Mouse (Mus musculus) ES-E14 (cell line): ENCODE data around the gene 1700029P11Rik. TPM values are rescaled to one million over a fixed set of nuclear protein-coding genes. Genes with fewer than 3 reads are reported as not detected.

ENCODE experiments used
- DNase-seq: peaks from one replicate; pipeline ENCODE4 v3.0.0-alpha.2; 2013; ENCODE audit warnings: low read depth, low spot score
- H3K27ac ChIP-seq: 2 replicates; pipeline ENCODE4 v1.5.1; 2012; ENCODE audit warnings: low read depth, mild to moderate bottlenecking, low read length, moderate library complexity, mixed read lengths; ENCODE audit not compliant: poor library complexity, insufficient read depth, severe bottlenecking
- H3K36me3 ChIP-seq: 2 replicates; pipeline ENCODE4 v1.6.1; 2012; ENCODE audit warnings: mild to moderate bottlenecking, low read length, moderate library complexity, mixed read lengths; ENCODE audit not compliant: control insufficient read depth, poor library complexity, insufficient read depth, severe bottlenecking
- H3K4me1 ChIP-seq, 2 experiments: fragments of 150-350 bp in 1 of 2; sonication (generic) in 1 of 2; 2 replicates each; pipeline ENCODE4 v1.6.1; 2012; ENCODE audit warnings: low read length in 2 of 2, mild to moderate bottlenecking in 1 of 2, mixed read lengths in 1 of 2; ENCODE audit not compliant: control insufficient read depth in 2 of 2, insufficient read depth in 2 of 2, poor library complexity in 1 of 2
- H3K4me3 ChIP-seq, 2 experiments: fragments of 150-350 bp in 1 of 2; sonication (generic) in 1 of 2; 2 replicates each; pipeline ENCODE4 v1.5.1; 2012; ENCODE audit warnings: low read length in 2 of 2, low read depth in 1 of 2, mild to moderate bottlenecking in 1 of 2, mixed read lengths in 1 of 2; ENCODE audit not compliant: insufficient read depth in 1 of 2, poor library complexity in 1 of 2, severe bottlenecking in 1 of 2
- H3K9ac ChIP-seq: 2 replicates; pipeline ENCODE4 v1.6.1; 2012; ENCODE audit warnings: low read depth, mild to moderate bottlenecking, low read length, mixed read lengths; ENCODE audit not compliant: poor library complexity, insufficient read depth, severe bottlenecking
- H3K9me3 ChIP-seq: fragments of 150-350 bp; sonication (generic); 2 replicates; pipeline ENCODE4 v1.6.1; 2012; ENCODE audit warnings: low read depth, mild to moderate bottlenecking, low read length; ENCODE audit not compliant: control insufficient read depth, insufficient read depth
- CHD2 ChIP-seq: IDR thresholded peaks from 2 replicates; pipeline ENCODE4 v1.6.1; 2014; ENCODE audit warnings: mild to moderate bottlenecking, low read depth, low read length, inconsistent platforms
- HCFC1 ChIP-seq: IDR thresholded peaks from 2 replicates; pipeline ENCODE4 v1.6.1; 2012; ENCODE audit warnings: low read length, inconsistent platforms, borderline replicate concordance; ENCODE audit not compliant: insufficient read depth
- MAFK ChIP-seq: IDR thresholded peaks from 2 replicates; pipeline ENCODE4 v1.6.1; 2014; ENCODE audit warnings: mild to moderate bottlenecking, low read depth, low read length, inconsistent platforms; ENCODE audit not compliant: insufficient read depth
- ZC3H11A ChIP-seq: IDR thresholded peaks from 2 replicates; pipeline ENCODE4 v1.6.1; 2012; ENCODE audit warnings: low read depth, mild to moderate bottlenecking, inconsistent platforms, low read length, borderline replicate concordance
- ZNF384 ChIP-seq: IDR thresholded peaks from 2 replicates; pipeline ENCODE4 v1.6.1; 2012; ENCODE audit warnings: low read depth, low read length, inconsistent platforms
- in situ Hi-C, 2 experiments: fragments of 600-800 bp; cut with MboI; formaldehyde crosslinking; loops; one replicate each; pipeline ENCODE4 v1.15.1; 2025; ENCODE audit warnings: low sequenced_read_pairs in 2 of 2, inconsistent platforms in 1 of 2; ENCODE audit not compliant: unreplicated experiment in 2 of 2
- total RNA-seq: library from RNA; depleted of rRNA; stranded (reverse); fragments of 300-350 nt; gene quantifications from 2 replicates; pipeline ENCODE4 v1.2.3, GENCODE M21; 2012; rRNA removed

1700029P11Rik gene
- 29.9 and 41.1 TPM in 2 replicates for total RNA-seq

DNA sequence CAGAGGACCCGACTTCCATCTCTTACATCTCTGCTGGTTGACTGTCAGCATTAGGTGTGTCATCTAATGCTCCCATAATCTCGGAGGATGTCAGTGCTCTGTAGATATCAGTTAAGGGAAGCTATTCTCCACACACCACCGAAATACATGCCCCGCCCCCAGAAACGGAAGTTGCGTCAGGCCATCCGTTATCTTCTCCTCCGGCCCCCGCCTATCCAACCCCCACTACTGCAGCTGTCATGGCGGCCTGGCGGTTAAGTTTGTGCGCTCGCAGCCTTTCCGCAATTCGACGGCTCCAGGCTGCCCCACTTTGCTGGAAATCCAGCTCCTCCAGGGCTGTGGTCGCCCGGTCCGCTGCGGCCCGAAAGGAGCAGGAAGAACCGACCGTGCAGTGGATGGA, at the start of gene 1700029P11Rik:
Gene 1700029P11Rik, plus strand, starts transcription at position 220 of the 400 bp plus-strand sequence.
- Histone ChIP-seq H3K4me1 (no peaks in the 10 kb centered on the region), H3K27ac (peak within 1 kb of the TSS; percentile 57; the same call in 1 of the 2 replicates), H3K9me3 (peaks cover 3% of the 10 kb centered on the region; the same call in 1 of the 2 replicates), H3K9ac (peak within 1 kb of the TSS; percentile 76), H3K36me3 (no peaks in the 10 kb centered on the region), H3K4me3 (peak within 1 kb of the TSS; percentile 57 to 58)
- in situ Hi-C loops: no loop called here
- no peak for TF ChIP-seq MAFK
- no peak for TF ChIP-seq ZC3H11A
- TF ChIP-seq ZNF384: no peak
- no peak for TF ChIP-seq CHD2
- TF ChIP-seq HCFC1: no peak
- no peak for DNase-seq

GRCm38 (mm10) chr15:81932951-81933470, 47.3 kb upstream of the 1700029P11Rik start:
- DNase-seq: no peak
- no peaks in the 10 kb centered on the region for H3K36me3 ChIP-seq
- in situ Hi-C loops: no loop called here
- H3K4me3 ChIP-seq: no peak overlapping the region
- no peak overlapping the region for H3K27ac ChIP-seq
- TF ChIP-seq CHD2 (no peak), HCFC1 (no peak), ZC3H11A (no peak), MAFK (no peak), ZNF384 (no peak)
- peaks cover 0 to 3% of the 10 kb centered on the region in 2 experiments; a peak in 1 of 4 replicates for H3K4me1 ChIP-seq
- no peaks in the 10 kb centered on the region for H3K9me3 ChIP-seq
- H3K9ac ChIP-seq: no peak overlapping the region

DNA sequence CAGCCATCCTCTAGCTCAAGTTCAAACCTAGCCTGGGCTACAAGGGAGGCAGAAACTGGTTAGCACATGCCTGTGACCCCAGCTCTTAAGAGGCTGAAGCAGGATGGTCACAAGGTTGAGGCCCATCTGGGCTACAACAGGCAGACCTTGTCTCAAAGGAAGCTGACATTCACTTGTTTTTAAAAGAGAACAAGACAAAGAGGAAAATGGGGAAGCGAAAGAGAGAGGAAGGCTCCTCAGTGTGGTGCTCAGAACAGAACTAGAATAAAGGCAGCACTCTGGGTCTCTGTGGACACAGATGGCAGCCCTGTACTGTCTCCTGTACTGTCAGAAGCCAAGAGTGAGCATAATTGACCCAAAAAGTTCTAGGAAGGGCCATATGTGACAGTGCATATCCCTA, 46.4 kb upstream of the 1700029P11Rik start:
- in situ Hi-C loops: no loop called here
- DNase-seq: no peak
- Histone ChIP-seq H3K4me3 (no peak overlapping the region), H3K36me3 (no peaks in the 10 kb centered on the region), H3K4me1 (peaks cover 0 to 5% of the 10 kb centered on the region in 2 experiments; a peak in 1 of 4 replicates), H3K9me3 (no peaks in the 10 kb centered on the region), H3K27ac (no peak overlapping the region), H3K9ac (no peak overlapping the region)
- TF ChIP-seq CHD2: no peak
- TF ChIP-seq ZC3H11A: no peak
- TF ChIP-seq HCFC1: no peak
- no peak for TF ChIP-seq MAFK
- TF ChIP-seq ZNF384: no peak

- TF ChIP-seq MAFK (peak; percentile 51; the same call in 1 of the 2 replicates), ZC3H11A (no peak)
- Histone ChIP-seq H3K9me3 (no peaks in the 10 kb centered on the region), H3K4me1 (peaks cover 0 to 5% of the 10 kb centered on the region in 2 experiments; a peak in 1 of 4 replicates), H3K36me3 (no peaks in the 10 kb centered on the region), H3K27ac (no peak overlapping the region), H3K4me3 (peak overlapping the region in 1 of 2 experiments; percentile 66; a peak in 1 of 4 replicates), H3K9ac (no peak overlapping the region)
- in situ Hi-C loops: no loop called here
- no peak for DNase-seq
Observed at GRCm38 (mm10) chr15:81935869-81936637, 44.3 kb upstream of the 1700029P11Rik start.
